Mouse (Mus musculus) cerebellum, postnatal 14 days (tissue): ENCODE measurements around the gene Clic1.

Experiments used
- DNase-seq, 2 experiments: peaks; one replicate each; pipeline ENCODE4 v3.0.0; 2021; ENCODE audit warnings: mixed read lengths in 2 of 2

Clic1 gene

GRCm38 (mm10) chr17:35092403-35093198, 42.8 kb downstream of the Clic1 start:
- DNase-seq: peak in 1 of 2 experiments; percentile 45

- DNase-seq: no peak
These were observed 45.0 kb downstream of the Clic1 start for GRCm38 (mm10) chr17:35094475-35095365.

- DNase-seq: no peak
These were observed 46.8 kb downstream of the Clic1 start for GRCm38 (mm10) chr17:35096597-35096996.

DNA sequence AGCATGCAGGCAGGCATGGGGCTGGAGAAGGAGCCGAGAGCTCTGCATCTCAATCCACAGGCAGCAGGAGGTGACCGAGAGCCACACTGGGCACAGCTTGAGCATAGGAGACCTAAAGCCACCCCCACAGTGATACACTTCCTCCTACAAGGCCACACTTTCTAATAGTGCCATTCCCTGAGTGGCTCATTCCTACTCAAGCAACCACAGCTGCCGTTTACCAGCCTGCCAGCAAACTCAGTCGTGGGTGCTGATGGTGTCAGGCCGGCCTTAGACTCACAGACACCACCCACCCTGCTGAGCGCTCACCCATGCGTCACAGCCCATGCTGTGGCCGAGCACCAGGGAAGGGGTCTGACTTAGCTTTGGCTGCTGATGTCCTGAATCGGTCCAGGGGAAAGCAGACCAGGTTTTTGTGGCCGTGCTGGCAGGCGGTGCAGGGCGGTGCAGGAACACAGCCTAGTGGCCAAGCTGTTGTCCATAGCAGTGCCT, 47.4 kb downstream of the Clic1 start:
- peak; percentile 74 to 80 for DNase-seq

DNA sequence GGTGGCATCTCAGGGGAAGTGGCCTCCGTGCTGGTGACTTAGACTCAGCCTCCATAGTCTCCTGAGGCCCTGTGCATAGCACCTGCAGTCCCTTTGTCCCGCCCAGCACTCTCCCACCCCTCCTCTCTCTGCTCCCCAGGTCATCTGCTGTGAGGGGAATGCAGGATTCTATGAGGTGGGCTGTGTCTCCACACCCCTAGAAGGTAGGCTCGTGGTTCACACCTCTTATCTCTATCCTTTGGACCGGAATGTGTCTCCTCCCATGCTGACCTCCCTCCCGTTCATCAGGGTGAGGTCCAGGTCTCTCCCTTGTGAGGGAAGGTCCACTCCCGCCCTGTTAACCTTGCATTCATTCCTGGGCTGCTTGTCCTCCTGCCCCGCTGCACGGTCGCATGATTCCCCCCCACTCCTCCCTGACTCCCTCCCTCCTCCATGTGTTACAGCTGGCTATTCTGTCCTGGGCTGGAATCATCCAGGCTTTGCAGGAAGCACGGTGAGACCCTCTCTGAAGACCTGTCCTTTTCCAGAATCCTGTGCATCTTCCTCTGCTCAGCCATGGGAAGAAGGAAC, 50.5 kb downstream of the Clic1 start:
- no peak for DNase-seq

DNA sequence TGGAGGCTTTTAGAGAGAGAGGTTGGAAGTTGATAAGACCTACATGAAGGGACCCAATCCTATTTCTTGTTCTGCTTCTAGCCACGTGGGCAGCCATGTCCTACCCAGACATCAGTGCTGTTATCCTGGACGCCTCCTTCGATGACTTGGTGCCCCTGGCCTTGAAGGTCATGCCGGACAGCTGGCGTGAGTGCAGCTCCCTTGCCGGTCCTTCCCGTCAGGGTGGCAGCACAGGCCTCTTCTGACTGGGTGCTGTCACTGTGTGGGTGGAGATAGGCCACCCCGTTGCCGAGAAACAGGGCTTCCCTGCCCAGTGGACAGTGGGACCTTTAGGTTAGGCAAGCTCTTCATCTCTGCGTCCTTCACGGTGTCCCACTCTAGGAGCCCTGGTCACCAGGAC, 51.4 kb downstream of the Clic1 start:
- no peak for DNase-seq

GRCm38 (mm10) chr17:35102299-35102698, 52.5 kb downstream of the Clic1 start:
- DNase-seq: peak in 1 of 2 experiments; percentile 59

DNA sequence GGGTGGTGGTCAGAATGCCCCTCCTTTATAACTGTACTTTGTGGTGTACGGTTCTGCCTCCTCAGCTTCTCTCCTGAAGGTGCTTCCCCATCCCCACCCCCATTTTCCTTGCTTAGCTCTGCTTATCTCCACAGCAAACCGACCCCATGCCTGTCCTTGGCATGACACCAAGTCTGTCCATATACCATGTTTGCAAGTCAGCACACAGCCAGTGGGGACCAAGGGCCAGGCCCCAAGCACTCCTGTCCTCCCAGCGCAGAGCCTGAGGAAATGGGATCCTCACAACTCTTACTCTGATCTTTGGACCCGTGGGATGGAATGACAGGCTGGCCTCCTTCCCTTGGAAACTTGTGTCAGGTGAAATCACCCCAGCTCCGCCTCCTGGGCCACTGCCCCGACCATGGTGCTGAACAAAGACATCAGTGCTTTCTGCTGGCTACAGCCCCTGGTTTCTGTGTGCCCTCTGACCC, 53.5 kb downstream of the Clic1 start:
- DNase-seq: peak in 1 of 2 experiments; percentile 34

- no peak for DNase-seq
These were observed 54.3 kb downstream of the Clic1 start for GRCm38 (mm10) chr17:35104079-35104478.

GRCm38 (mm10) chr17:35104754-35105153, 55.0 kb downstream of the Clic1 start:
- no peak for DNase-seq

- DNase-seq: peak; percentile 79 to 81
These were observed 56.1 kb downstream of the Clic1 start for GRCm38 (mm10) chr17:35105740-35106389.

GRCm38 (mm10) chr17:35106522-35106921, 56.8 kb downstream of the Clic1 start:
- no peak for DNase-seq

DNA sequence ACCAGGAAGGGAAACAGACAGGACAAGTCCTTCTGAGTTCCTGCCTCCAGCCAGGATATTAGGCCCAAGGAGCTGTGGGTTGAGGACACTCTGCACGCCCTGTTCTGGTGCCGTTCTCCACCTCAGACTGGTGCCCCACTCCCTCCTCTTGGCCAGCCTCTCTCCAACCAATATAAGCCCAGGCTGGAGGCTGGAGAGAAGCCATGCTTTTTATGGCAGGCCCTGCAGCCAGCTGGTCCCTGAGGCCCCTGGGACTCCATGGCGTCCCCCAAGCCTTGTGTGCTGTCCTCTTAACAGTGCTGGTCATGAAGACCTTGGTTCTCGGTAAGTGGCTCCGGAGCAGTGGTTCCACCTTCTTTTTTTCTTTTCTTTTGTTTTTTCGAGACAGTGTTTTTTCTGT, 58.3 kb downstream of the Clic1 start, which contains the start of gene Ly6g5c:
TSS of gene Ly6g5c (plus strand) at position 183 of the 400 bp plus-strand sequence.
- peak; percentile 82 to 84 for DNase-seq
